Mouse (Mus musculus): ENCODE data around the gene Hist1h4i. TPM values are rescaled to one million over a fixed set of nuclear protein-coding genes. Genes with fewer than 3 reads are reported as not detected.

Gene Hist1h4i
- 7.9 and 9.4 TPM in 2 replicates for polyA plus RNA-seq (2012; rRNA removed)

DNA sequence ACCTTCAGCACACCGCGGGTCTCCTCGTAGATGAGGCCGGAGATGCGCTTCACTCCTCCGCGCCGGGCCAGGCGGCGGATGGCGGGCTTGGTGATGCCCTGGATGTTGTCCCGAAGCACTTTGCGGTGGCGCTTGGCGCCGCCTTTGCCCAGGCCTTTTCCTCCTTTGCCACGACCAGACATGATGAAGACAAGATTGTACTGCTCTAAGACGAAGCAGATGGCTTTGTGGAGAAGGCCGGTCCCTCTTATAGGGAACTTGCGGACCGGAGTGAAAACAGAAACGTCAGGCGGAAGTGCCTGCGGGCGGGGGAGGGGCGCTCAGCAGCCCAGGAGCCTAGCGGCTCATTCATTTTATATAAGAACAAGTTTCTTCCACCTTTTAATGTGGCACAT is at the start of gene Hist1h4i:
Gene Hist1h4i (minus strand): TSS at position 221 of the 395 bp plus-strand sequence.

DNA sequence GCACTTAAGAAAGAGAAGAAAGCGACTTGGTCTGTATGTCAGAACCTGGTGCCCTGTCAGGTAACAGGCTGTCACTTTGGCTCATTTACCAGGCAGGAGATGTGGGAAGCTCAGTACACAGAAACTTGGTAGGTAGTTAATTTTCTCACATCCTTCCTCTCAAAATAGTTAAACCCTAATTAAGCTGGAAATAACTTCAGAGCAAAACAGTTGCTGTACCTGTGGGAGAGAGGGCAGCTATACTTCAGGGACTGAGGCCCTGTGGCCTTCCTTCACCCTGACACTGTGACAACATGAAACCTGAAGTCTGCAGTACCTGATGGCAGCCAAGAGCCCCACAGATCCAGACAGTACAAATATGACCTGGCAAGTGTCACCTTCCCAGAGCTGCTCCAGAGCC is 43.0 kb upstream of the Hist1h4i start, which contains the start of gene Vmn1r188:
Gene Vmn1r188 (plus strand): TSS at position 301 of the 400 bp plus-strand sequence.

DNA sequence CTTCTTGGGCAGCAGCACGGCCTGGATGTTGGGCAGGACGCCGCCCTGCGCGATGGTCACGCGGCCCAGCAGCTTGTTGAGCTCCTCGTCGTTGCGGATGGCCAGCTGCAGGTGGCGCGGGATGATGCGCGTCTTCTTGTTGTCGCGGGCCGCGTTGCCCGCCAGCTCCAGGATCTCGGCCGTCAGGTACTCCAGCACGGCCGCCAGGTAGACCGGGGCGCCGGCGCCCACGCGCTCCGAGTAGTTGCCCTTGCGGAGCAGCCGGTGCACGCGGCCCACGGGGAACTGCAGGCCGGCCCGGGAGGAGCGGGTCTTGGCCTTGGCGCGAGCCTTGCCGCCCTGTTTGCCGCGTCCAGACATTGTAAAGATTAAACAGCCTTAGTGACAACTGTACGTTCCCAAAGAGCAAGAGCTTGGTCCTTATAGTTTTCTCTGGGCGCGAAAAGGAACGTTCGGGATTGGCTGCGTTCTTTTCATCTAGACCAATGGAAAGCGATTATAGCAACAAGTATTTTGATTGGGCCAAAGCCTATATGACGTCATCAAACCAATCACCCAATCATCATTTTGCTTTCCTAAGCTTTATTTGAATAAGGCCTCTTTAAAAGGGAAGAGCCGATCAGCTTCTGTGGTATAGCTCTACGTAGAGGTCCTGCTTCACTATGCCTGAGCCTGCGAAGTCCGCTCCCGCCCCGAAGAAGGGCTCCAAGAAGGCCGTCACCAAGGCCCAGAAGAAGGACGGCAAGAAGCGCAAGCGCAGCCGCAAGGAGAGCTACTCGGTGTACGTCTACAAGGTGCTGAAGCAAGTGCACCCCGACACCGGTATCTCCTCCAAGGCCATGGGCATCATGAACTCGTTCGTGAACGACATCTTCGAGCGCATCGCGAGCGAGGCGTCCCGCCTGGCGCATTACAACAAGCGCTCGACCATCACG is 1.7 kb upstream of the Hist1h4i start, which contains the start of the genes Hist1h2ag and Hist1h2bj:
Gene Hist1h2ag (minus strand): TSS at position 377 of the 935 bp plus-strand sequence.
Gene Hist1h2bj (plus strand): TSS at position 647 of the 935 bp plus-strand sequence.

DNA sequence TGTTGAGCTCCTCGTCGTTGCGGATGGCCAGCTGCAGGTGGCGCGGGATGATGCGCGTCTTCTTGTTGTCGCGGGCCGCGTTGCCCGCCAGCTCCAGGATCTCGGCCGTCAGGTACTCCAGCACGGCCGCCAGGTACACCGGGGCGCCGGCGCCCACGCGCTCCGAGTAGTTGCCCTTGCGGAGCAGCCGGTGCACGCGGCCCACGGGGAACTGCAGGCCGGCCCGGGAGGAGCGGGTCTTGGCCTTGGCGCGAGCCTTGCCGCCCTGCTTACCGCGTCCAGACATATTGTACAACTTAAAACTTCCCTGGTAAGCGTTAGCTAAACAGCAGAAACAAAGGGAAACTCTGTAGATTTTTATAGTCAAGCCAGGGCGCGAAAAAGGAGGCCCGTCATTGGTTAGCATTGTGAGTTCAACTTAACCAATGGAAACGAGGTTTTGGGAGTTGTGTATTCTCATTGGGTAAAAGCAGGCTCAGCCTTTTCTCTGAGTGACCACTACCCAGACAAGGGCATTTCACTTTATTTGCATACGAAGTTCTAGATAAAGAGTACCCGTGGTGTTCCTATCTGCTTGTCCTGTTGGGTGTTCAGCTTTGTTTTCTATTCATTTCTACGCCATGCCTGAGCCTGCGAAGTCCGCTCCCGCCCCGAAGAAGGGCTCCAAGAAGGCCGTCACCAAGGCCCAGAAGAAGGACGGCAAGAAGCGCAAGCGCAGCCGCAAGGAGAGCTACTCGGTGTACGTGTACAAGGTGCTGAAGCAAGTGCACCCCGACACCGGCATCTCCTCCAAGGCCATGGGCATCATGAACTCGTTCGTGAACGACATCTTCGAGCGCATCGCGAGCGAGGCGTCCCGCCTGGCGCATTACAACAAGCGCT is 5.7 kb downstream of the Hist1h4i start, which contains the start of the genes Hist1h2ah and Hist1h2bk:
Gene Hist1h2ah (minus strand): TSS at position 302 of the 882 bp plus-strand sequence.
Gene Hist1h2bk (plus strand): TSS at position 604 of the 882 bp plus-strand sequence.

DNA sequence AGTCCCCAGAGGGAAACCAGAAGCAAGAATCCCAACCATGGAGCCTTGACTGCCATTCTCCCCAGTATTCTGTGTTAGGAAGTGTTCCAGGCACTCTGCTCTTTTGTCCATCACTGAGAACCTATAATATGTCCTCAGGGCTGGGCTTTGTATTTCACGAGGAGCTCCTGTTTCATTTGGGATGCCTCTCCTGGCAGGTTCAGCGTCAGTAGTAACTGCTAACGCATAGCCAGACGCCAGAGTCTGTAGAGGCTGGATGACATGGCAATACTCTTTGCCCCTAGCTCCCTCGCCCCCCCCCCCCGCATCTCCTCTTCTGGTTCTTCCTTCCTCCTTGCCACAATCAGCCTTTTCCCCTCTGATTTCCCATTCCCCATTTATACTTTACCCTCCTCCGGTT is 31.5 kb downstream of the Hist1h4i start, which contains the start of gene Prss16:
Gene Prss16 (minus strand): TSS at position 101 of the 400 bp plus-strand sequence.

Other genes with a start within 250 kb of the Hist1h4i start
- gene Hist1h2bq, start 231.2 kb downstream of the Hist1h4i start, polyA plus RNA-seq (2012; rRNA removed) = 1.2 and 3.8 TPM in 2 replicates
- not detected in 2 replicates for gene Hist1h2ao, start 230.9 kb downstream of the Hist1h4i start, polyA plus RNA-seq (2012; rRNA removed)
- gene Hist1h4m, start 229.6 kb downstream of the Hist1h4i start, polyA plus RNA-seq (2012; rRNA removed) = not detected in 2 replicates
- 7.9 and 9.3 TPM in 2 replicates for gene Hist1h4n, start 209.2 kb downstream of the Hist1h4i start, polyA plus RNA-seq (2012; rRNA removed)
- 8.6 and 10.7 TPM in 2 replicates for gene Hist1h2ap, start 207.9 kb downstream of the Hist1h4i start, polyA plus RNA-seq (2012; rRNA removed)
- gene Hist1h2br, start 207.6 kb downstream of the Hist1h4i start, polyA plus RNA-seq (2012; rRNA removed) = 1.7 and 2.6 TPM in 2 replicates
- 12.3 and 13.4 TPM in 2 replicates for gene Zfp184, start 96.3 kb downstream of the Hist1h4i start, polyA plus RNA-seq (2012; rRNA removed)
- gene Pom121l2, start 60.2 kb downstream of the Hist1h4i start, polyA plus RNA-seq (2012; rRNA removed) = 0.03 and 0.04 TPM in 2 replicates
- gene Prss16, start 31.6 kb downstream of the Hist1h4i start, polyA plus RNA-seq (2012; rRNA removed) = not detected in 2 replicates
- gene Hist1h2ah, start 5.8 kb downstream of the Hist1h4i start, polyA plus RNA-seq (2012; rRNA removed) = 0.89 and 1.4 TPM in 2 replicates
- gene Hist1h2bk, start 5.5 kb downstream of the Hist1h4i start, polyA plus RNA-seq (2012; rRNA removed) = 2.4 and 3.9 TPM in 2 replicates
- gene Hist1h2ag, start 1.6 kb upstream of the Hist1h4i start, polyA plus RNA-seq (2012; rRNA removed) = 6.1 and 6.9 TPM in 2 replicates
- 3.2 and 4.0 TPM in 2 replicates for gene Hist1h2bj, start 1.9 kb upstream of the Hist1h4i start, polyA plus RNA-seq (2012; rRNA removed)
- 0.01 TPM in 2 replicates for gene Vmn1r188, start 43.1 kb upstream of the Hist1h4i start, polyA plus RNA-seq (2012; rRNA removed)
- gene Vmn1r189, start 64.5 kb upstream of the Hist1h4i start, polyA plus RNA-seq (2012; rRNA removed) = not detected in 2 replicates
- not detected in 2 replicates for gene Vmn1r191, start 142.6 kb upstream of the Hist1h4i start, polyA plus RNA-seq (2012; rRNA removed)
- not detected in 2 replicates for gene Vmn1r192, start 149.8 kb upstream of the Hist1h4i start, polyA plus RNA-seq (2012; rRNA removed)
- not detected in 2 replicates for gene Vmn1r193, start 181.8 kb upstream of the Hist1h4i start, polyA plus RNA-seq (2012; rRNA removed)
- not detected in 2 replicates for gene Vmn1r194, start 202.9 kb upstream of the Hist1h4i start, polyA plus RNA-seq (2012; rRNA removed)
- gene Vmn1r195, start 229.2 kb upstream of the Hist1h4i start, polyA plus RNA-seq (2012; rRNA removed) = not detected in 2 replicates
- gene Vmn1r196, start 248.6 kb upstream of the Hist1h4i start, polyA plus RNA-seq (2012; rRNA removed) = not detected in 2 replicates